Mouse (Mus musculus): Measurements from ENCODE around the gene Col17a1. TPM values are rescaled to one million over a fixed set of nuclear protein-coding genes. Genes with fewer than 3 reads are reported as not detected.

Col17a1 gene
- polyA plus RNA-seq, 2 experiments, result 0.13 to 0.23 TPM

DNA sequence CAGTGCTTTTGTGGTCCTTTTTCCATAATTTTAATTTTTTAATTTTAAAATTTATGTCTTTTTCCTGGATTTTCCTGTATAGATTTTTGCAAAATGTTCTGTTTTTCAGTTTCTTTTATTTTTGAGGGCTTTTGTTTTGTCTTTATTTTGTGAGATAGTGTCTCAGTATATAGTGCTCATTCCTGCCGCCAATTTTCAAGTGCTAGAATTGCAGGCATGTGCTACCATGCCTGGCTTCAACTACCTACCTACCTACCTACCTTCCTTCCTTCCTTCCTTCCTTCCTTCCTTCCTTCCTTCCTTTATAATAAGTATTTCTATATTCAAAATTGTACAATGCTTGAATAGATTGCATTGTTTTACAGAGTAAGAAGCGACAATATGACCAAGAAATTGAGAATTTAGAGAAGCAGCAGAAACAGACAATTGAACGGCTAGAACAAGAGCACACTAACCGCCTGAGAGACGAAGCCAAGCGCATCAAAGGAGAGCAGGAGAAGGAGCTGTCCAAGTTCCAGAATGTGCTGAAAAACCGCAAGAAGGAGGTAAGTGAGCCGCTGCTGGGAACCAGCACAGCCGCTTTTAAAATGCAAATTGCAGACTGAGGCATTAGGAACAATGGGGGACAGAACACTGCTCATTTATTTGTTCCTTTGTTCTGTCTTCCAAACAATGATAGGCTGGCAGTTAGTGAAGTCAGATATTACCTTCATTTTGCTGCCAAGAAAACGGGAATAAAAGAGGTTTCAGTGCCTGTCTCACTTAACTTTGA lies 66.8 kb downstream of the Col17a1 start:
- DNase-seq (ENCODE audit: low read depth in 3 of 3, low spot score in 3 of 3) (no peak), ATAC-seq (ENCODE audit: insufficient read depth) (no peak)
- no peak overlapping the region for H3K4me3 ChIP-seq (ENCODE audit: insufficient read depth in 1 of 2, low read depth in 2 of 2, low read length in 2 of 2)
- H3K27me3 ChIP-seq (ENCODE audit: control insufficient read depth, insufficient read depth, low read length), result no peaks in the 10 kb centered on the region
- WGBS (ENCODE audit: insufficient replicate concordance), result 78% methylated on average over 10 of the region's 10 CpGs
- peaks cover 32% of the 10 kb centered on the region for H3K36me3 ChIP-seq (replicated peaks; ENCODE audit: control insufficient read depth, insufficient read depth, low read depth)
- no peaks in the 10 kb centered on the region for H3K4me1 ChIP-seq (replicated peaks; ENCODE audit: control insufficient read depth in 2 of 2, insufficient read depth in 2 of 2, low read length in 1 of 2)
- TF ChIP-seq EP300 (IDR thresholded peaks at IDR 0.05; ENCODE audit: low read depth) (no peak), CTCF (IDR thresholded peaks at IDR 0.05; ENCODE audit: low read depth) (no peak)
- H3K9me3 ChIP-seq (ENCODE audit: control insufficient read depth, low read length), result no peaks in the 10 kb centered on the region
- no peak overlapping the region for H3K4me2 ChIP-seq (ENCODE audit: low read depth)
- no peak overlapping the region for H3K9ac ChIP-seq (replicated peaks)
- H3K27ac ChIP-seq, result no peak overlapping the region

GRCm38 (mm10) chr19:47621478-47621877 lies 70.4 kb downstream of the Col17a1 start:
- no peaks in the 10 kb centered on the region for H3K9me3 ChIP-seq (ENCODE audit: control insufficient read depth, low read length)
- H3K27me3 ChIP-seq (ENCODE audit: control insufficient read depth, insufficient read depth, low read length), result no peaks in the 10 kb centered on the region
- TF ChIP-seq EP300 (IDR thresholded peaks at IDR 0.05; ENCODE audit: low read depth), result no peak
- TF ChIP-seq CTCF (IDR thresholded peaks at IDR 0.05; ENCODE audit: low read depth), result no peak
- no peak for ATAC-seq (ENCODE audit: insufficient read depth)
- H3K4me3 ChIP-seq (ENCODE audit: insufficient read depth in 1 of 2, low read depth in 2 of 2, low read length in 2 of 2), result no peak overlapping the region
- peaks cover 34% of the 10 kb centered on the region for H3K36me3 ChIP-seq (replicated peaks; ENCODE audit: control insufficient read depth, insufficient read depth, low read depth)
- H3K4me2 ChIP-seq (ENCODE audit: low read depth), result no peak overlapping the region
- 86% methylated on average over 8 of the region's 8 CpGs for WGBS (ENCODE audit: insufficient replicate concordance)
- no peak overlapping the region for H3K9ac ChIP-seq (replicated peaks)
- H3K27ac ChIP-seq, result no peak overlapping the region
- DNase-seq (ENCODE audit: low read depth in 3 of 3, low spot score in 3 of 3), result no peak
- H3K4me1 ChIP-seq (replicated peaks; ENCODE audit: control insufficient read depth in 2 of 2, insufficient read depth in 2 of 2, low read length in 1 of 2), result no peaks in the 10 kb centered on the region

GRCm38 (mm10) chr19:47613442-47613841 lies 78.5 kb downstream of the Col17a1 start:
- Histone ChIP-seq H3K9ac (replicated peaks) (no peak overlapping the region), H3K27ac (no peak overlapping the region), H3K4me3 (ENCODE audit: insufficient read depth in 1 of 2, low read depth in 2 of 2, low read length in 2 of 2) (no peak overlapping the region), H3K4me1 (replicated peaks; ENCODE audit: control insufficient read depth in 2 of 2, insufficient read depth in 2 of 2, low read length in 1 of 2) (no peaks in the 10 kb centered on the region), H3K4me2 (ENCODE audit: low read depth) (no peak overlapping the region), H3K9me3 (ENCODE audit: control insufficient read depth, low read length) (no peaks in the 10 kb centered on the region), H3K36me3 (replicated peaks; ENCODE audit: control insufficient read depth, insufficient read depth, low read depth) (peaks cover 16% of the 10 kb centered on the region), H3K27me3 (ENCODE audit: control insufficient read depth, insufficient read depth, low read length) (no peaks in the 10 kb centered on the region)
- DNase-seq (ENCODE audit: low read depth in 3 of 3, low spot score in 3 of 3) (no peak), ATAC-seq (ENCODE audit: insufficient read depth) (no peak)
- TF ChIP-seq CTCF (IDR thresholded peaks at IDR 0.05; ENCODE audit: low read depth) (no peak), EP300 (IDR thresholded peaks at IDR 0.05; ENCODE audit: low read depth) (no peak)
- 60% methylated on average over 7 of the region's 7 CpGs for WGBS (ENCODE audit: insufficient replicate concordance)

DNA sequence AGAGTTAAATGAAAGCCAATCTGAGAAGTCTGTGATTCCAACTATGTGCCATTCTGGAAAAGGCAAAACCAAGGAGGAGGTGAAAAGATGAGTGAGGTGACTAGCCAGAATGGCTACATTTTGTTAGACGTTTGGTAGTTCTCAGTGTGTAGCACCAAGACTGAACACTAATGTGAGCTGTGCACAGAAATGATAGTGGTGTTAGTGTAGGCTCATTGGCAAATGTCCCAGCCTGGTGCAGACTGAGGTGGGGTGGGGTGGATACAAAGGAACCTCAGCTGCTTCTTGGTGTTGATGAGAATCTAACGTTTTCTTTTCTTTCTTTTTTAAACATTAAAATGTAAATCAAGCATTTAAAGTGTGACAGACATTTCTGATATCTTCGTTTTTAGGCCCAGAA lies 83.4 kb downstream of the Col17a1 start:
- DNase-seq (ENCODE audit: low read depth in 3 of 3, low spot score in 3 of 3) (no peak), ATAC-seq (ENCODE audit: insufficient read depth) (no peak)
- H3K9ac ChIP-seq (replicated peaks), result no peak overlapping the region
- H3K4me3 ChIP-seq (ENCODE audit: insufficient read depth in 1 of 2, low read depth in 2 of 2, low read length in 2 of 2), result no peak overlapping the region
- no peak overlapping the region for H3K27ac ChIP-seq
- H3K4me1 ChIP-seq (replicated peaks; ENCODE audit: control insufficient read depth in 2 of 2, insufficient read depth in 2 of 2, low read length in 1 of 2), result no peaks in the 10 kb centered on the region
- 51% methylated on average over 3 of the region's 3 CpGs for WGBS (ENCODE audit: insufficient replicate concordance)
- TF ChIP-seq EP300 (IDR thresholded peaks at IDR 0.05; ENCODE audit: low read depth) (no peak), CTCF (IDR thresholded peaks at IDR 0.05; ENCODE audit: low read depth) (no peak)
- no peaks in the 10 kb centered on the region for H3K9me3 ChIP-seq (ENCODE audit: control insufficient read depth, low read length)
- no peaks in the 10 kb centered on the region for H3K27me3 ChIP-seq (ENCODE audit: control insufficient read depth, insufficient read depth, low read length)
- peaks cover 5% of the 10 kb centered on the region; the same call in 1 of the 2 replicates for H3K36me3 ChIP-seq (replicated peaks; ENCODE audit: control insufficient read depth, insufficient read depth, low read depth)
- no peak overlapping the region for H3K4me2 ChIP-seq (ENCODE audit: low read depth)

Other genes with a start within 250 kb of the Col17a1 start
- 1.2 and 1.6 TPM in 2 replicates for gene Sh3pxd2a, start 227.7 kb downstream of the Col17a1 start, polyA plus RNA-seq (2012; rRNA removed)
- gene Sh3pxd2a, start 227.7 kb downstream of the Col17a1 start, polyA plus RNA-seq (2014; fragmentation: Nextera tagmentation; extraction: Ambion mirVana), result 0.50 and 0.67 TPM in 2 replicates
- gene Stn1, start 154.6 kb downstream of the Col17a1 start, polyA plus RNA-seq (2012; rRNA removed), result 5.8 and 6.4 TPM in 2 replicates
- gene Stn1, start 154.6 kb downstream of the Col17a1 start, polyA plus RNA-seq (2014; fragmentation: Nextera tagmentation; extraction: Ambion mirVana), result 8.1 and 9.7 TPM in 2 replicates
- 9.4 and 16.5 TPM in 2 replicates for gene Slk, start 112.4 kb downstream of the Col17a1 start, polyA plus RNA-seq (2012; rRNA removed)
- gene Slk, start 112.4 kb downstream of the Col17a1 start, polyA plus RNA-seq (2014; fragmentation: Nextera tagmentation; extraction: Ambion mirVana), result 8.6 and 9.6 TPM in 2 replicates
- 32.6 and 35.5 TPM in 2 replicates for gene Sfr1, start 39.6 kb upstream of the Col17a1 start, polyA plus RNA-seq (2012; rRNA removed)
- 73.7 and 77.2 TPM in 2 replicates for gene Sfr1, start 39.6 kb upstream of the Col17a1 start, polyA plus RNA-seq (2014; fragmentation: Nextera tagmentation; extraction: Ambion mirVana)
- gene Gsto1, start 162.9 kb upstream of the Col17a1 start, polyA plus RNA-seq (2012; rRNA removed), result 51.7 and 57.2 TPM in 2 replicates
- 98.9 and 111 TPM in 2 replicates for gene Gsto1, start 162.9 kb upstream of the Col17a1 start, polyA plus RNA-seq (2014; fragmentation: Nextera tagmentation; extraction: Ambion mirVana)
- gene Gsto2, start 173.4 kb upstream of the Col17a1 start, polyA plus RNA-seq (2012; rRNA removed), result 0.08 and 0.28 TPM in 2 replicates
- 0.11 and 0.37 TPM in 2 replicates for gene Gsto2, start 173.4 kb upstream of the Col17a1 start, polyA plus RNA-seq (2014; fragmentation: Nextera tagmentation; extraction: Ambion mirVana)
- 0.01 TPM in 1 of 2 replicates, not detected in the other for gene Cfap43, start 227.2 kb upstream of the Col17a1 start, polyA plus RNA-seq (2012; rRNA removed)
- 0.05 TPM in 1 of 2 replicates, not detected in the other for gene Cfap43, start 227.2 kb upstream of the Col17a1 start, polyA plus RNA-seq (2014; fragmentation: Nextera tagmentation; extraction: Ambion mirVana)
- 1.9 and 2.0 TPM in 2 replicates for gene Itprip, start 227.2 kb upstream of the Col17a1 start, polyA plus RNA-seq (2012; rRNA removed)
- gene Itprip, start 227.2 kb upstream of the Col17a1 start, polyA plus RNA-seq (2014; fragmentation: Nextera tagmentation; extraction: Ambion mirVana), result 2.2 and 2.5 TPM in 2 replicates
- not detected in 2 replicates for gene Cfap58, start 245.6 kb upstream of the Col17a1 start, polyA plus RNA-seq (2012; rRNA removed)
- gene Cfap58, start 245.6 kb upstream of the Col17a1 start, polyA plus RNA-seq (2014; fragmentation: Nextera tagmentation; extraction: Ambion mirVana), result not detected in 2 replicates

Data from liver, embryonic 14.5 days (tissue).